Mouse (Mus musculus) forebrain, postnatal 0 days (tissue): ENCODE results near the gene Msx3. TPM values are rescaled to one million over a fixed set of nuclear protein-coding genes. Genes with fewer than 3 reads are reported as not detected.

Experiments
- ATAC-seq: fragments of 200-750 bp; cut with Nextera tagmentation; 2 replicates; pipeline ENCODE4 v1.8.0; 2017; ENCODE audit warnings: mild to moderate bottlenecking, moderate library complexity
- DNase-seq: peaks from one replicate; pipeline ENCODE4 v3.0.0-alpha.2; 2015
- H3K27ac ChIP-seq: fragments of 300-500 bp; sonication (generic); 2 replicates; pipeline ENCODE4 v1.5.1; 2014; ENCODE audit warnings: low read depth, mild to moderate bottlenecking, antibody characterized with exemption, low read length, moderate library complexity, mixed read lengths
- H3K27me3 ChIP-seq: fragments of 300-500 bp; sonication (generic); 2 replicates; pipeline ENCODE4 v1.6.1; 2014; ENCODE audit warnings: mild to moderate bottlenecking, low read length, mixed read lengths; ENCODE audit not compliant: insufficient read depth
- H3K36me3 ChIP-seq: fragments of 300-500 bp; sonication (generic); 2 replicates; pipeline ENCODE4 v1.6.1; 2014; ENCODE audit warnings: mild to moderate bottlenecking, moderate library complexity; ENCODE audit not compliant: insufficient read depth
- H3K4me1 ChIP-seq: fragments of 300-500 bp; sonication (generic); 2 replicates; pipeline ENCODE4 v1.6.1; 2014; ENCODE audit warnings: antibody characterized with exemption; ENCODE audit not compliant: insufficient read depth
- H3K4me2 ChIP-seq: fragments of 300-500 bp; sonication (generic); 2 replicates; pipeline ENCODE4 v1.6.1; 2014; ENCODE audit warnings: low read depth, mild to moderate bottlenecking, moderate library complexity
- H3K4me3 ChIP-seq: fragments of 300-500 bp; sonication (generic); 2 replicates; pipeline ENCODE4 v1.5.1; 2014; ENCODE audit warnings: low read depth, low read length, mixed read lengths
- H3K9ac ChIP-seq: fragments of 300-500 bp; sonication (generic); 2 replicates; pipeline ENCODE4 v1.6.1; 2014; ENCODE audit warnings: mild to moderate bottlenecking
- H3K9me3 ChIP-seq: fragments of 300-500 bp; sonication (generic); 2 replicates; pipeline ENCODE4 v1.6.1; 2016; ENCODE audit warnings: low read length
- CTCF ChIP-seq: sonication (generic); IDR thresholded peaks from 2 replicates; pipeline ENCODE4 v1.5.1; 2016; ENCODE audit warnings: antibody characterized with exemption, control low read depth, low read depth
- WGBS: fragments of 180-500 bp; shearing (Covaris S2); extraction: QIAGEN DNeasy Blood & Tissue Kit; methylation state at CpG from one replicate; pipeline ENCODE4 v1.1.7; 2014; 5-methylcytosine and 5-hydroxymethylcytosine counted together
- polyA plus RNA-seq: library from polyadenylated mRNA; unstranded; fragments of >200 nt; fragmentation: Nextera tagmentation; extraction: Ambion mirVana; gene quantifications from 2 replicates; pipeline ENCODE4 v1.2.1, GENCODE M21; 2015
- total RNA-seq: library from RNA; depleted of rRNA; stranded (reverse); fragments of >200 nt; gene quantifications from 2 replicates; pipeline ENCODE4 v1.2.3, GENCODE M21; 2014

Gene Msx3
- total and polyA plus RNA-seq, 2 experiments from 2014 or later, result 0.48 to 0.53 TPM

DNA sequence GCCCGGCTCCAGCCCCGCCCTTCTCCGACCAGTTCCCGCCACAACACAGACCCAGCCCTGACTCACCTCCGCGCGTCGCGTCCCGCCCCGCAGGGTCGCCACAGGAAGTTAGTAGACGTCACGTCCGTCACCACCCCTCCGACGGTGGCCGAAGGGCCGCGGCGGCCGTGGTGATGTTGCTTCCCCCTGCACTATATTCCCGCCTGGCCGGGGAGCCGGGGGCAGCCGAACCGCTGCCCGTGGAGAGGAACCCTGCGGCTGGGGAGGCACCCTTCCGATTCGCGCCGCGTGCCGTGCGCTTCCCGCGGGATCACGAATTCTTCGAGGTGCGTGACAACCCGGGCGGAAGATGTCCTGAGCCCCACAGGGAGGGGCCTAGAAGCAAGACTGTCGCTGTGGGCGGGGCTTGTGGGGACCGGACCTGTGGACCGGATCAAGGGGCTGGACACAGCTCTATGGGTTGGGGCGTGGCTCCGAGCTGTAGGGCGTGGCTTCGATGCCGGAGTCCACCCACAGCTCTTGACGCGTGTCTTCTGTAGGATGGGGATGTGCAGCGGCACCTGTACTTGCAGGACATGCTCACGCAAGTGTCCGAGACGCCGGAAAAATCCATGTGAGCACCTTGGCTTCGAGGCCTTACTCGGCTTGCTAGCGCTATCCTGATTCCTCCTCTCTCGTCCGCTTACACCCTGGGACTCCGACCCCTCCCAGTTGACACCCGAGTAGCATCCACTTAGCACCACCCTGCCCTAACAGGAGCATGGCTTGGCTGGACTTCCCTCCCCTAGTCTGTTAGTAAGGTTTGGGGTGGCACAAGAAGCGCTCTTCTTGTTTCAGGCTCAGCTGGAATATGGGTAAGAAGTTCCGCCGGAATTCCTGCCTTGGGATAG is 12.4 kb downstream of the Msx3 start, which contains the start of the genes Zfp511 and Tubgcp2:
Gene Zfp511 (plus strand): TSS at position 111 of the 890 bp plus-strand sequence.
Gene Tubgcp2 (minus strand): TSS at position 389 of the 890 bp plus-strand sequence.
- DNase-seq (peak; percentile 90), ATAC-seq (peak; percentile 97)
- Histone ChIP-seq H3K9ac (peak within 1 kb of the TSS; percentile 93), H3K36me3 (peaks cover 32% of the 10 kb centered on the region), H3K27ac (peak within 1 kb of the TSS; percentile 90), H3K4me1 (peaks cover 11% of the 10 kb centered on the region), H3K4me2 (peak within 1 kb of the TSS; percentile 89), H3K9me3 (no peaks in the 10 kb centered on the region), H3K27me3 (no peaks in the 10 kb centered on the region), H3K4me3 (peak within 1 kb of the TSS; percentile 89)
- 4% methylated on average over 69 of the region's 69 CpGs for WGBS
- no peak for TF ChIP-seq CTCF

DNA sequence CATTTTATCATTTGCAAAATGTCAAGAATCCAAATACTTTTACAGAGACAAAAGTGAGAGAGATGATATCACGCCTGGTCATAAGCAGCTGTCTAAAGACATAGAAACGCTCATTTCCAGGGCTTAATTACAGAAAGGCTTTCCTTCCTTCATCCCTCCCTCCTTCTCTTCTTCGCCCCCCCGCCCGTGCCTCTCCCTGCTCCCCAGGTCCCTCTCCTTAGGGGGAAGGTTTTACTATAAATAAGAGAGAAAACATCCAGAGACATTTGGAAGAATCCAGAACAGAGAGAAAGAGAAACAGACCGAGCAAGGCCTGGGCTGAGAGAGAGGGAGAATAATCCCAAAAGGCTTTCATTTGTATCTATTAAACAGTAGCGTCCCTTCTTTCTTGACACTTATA is 13.4 kb downstream of the Msx3 start:
- Histone ChIP-seq H3K36me3 (peaks cover 34% of the 10 kb centered on the region), H3K4me3 (peak overlapping the region; percentile 89), H3K27me3 (no peaks in the 10 kb centered on the region), H3K4me2 (peak overlapping the region; percentile 89), H3K9ac (peak overlapping the region; percentile 93), H3K4me1 (peaks cover 11% of the 10 kb centered on the region), H3K9me3 (no peaks in the 10 kb centered on the region), H3K27ac (peak overlapping the region; percentile 90)
- TF ChIP-seq CTCF, result no peak
- WGBS, result 19% methylated on average over 7 of the region's 7 CpGs
- DNase-seq, result no peak
- no peak for ATAC-seq

DNA sequence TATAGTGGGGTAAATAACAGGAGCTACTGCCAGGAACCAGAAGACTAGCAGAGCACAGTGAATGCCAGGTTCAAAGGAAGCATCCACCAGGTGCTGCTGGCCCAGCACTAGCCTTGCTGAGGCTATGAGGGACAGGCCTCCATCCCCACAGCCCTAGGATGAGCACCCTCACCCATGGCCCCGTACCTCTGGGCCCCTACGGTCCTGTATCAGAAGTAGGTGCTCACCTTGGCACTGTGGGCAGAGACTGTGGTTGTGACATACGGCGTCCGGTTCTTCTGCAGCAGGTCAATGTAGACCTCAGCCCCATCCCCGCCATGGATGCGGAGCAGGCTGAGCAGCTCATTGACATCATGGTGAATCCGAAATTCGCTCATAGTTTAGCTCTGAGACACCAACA is 15.5 kb downstream of the Msx3 start:
- H3K36me3 ChIP-seq, result peaks cover 49% of the 10 kb centered on the region
- H3K9ac ChIP-seq, result no peak overlapping the region
- no peak for TF ChIP-seq CTCF
- ATAC-seq (no peak), DNase-seq (no peak)
- H3K4me3 ChIP-seq, result no peak overlapping the region
- H3K27ac ChIP-seq, result no peak overlapping the region
- H3K27me3 ChIP-seq, result no peaks in the 10 kb centered on the region
- WGBS, result 99% methylated on average over 9 of the region's 9 CpGs
- H3K4me2 ChIP-seq, result no peak overlapping the region
- H3K9me3 ChIP-seq, result no peaks in the 10 kb centered on the region
- H3K4me1 ChIP-seq, result peaks cover 11% of the 10 kb centered on the region

DNA sequence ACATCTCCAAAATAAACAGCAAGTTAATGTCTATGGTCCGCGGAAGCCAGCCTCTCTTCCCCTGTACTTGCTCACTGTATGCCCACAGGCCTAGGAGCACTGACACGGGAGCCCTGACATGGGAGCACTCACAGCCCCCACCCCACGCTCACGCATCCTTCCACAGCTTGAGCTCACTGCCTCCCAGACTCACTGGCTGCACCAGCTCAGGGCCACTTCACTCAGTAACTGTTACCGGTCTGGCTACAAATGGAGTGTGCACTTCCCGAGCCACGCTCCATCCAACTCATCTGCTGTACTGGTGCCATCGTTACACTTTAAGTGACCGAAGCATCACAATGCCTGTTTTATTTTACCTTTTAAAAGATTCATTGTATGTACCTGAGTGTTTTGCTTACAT is 16.5 kb downstream of the Msx3 start:
- no peak overlapping the region for H3K9ac ChIP-seq

DNA sequence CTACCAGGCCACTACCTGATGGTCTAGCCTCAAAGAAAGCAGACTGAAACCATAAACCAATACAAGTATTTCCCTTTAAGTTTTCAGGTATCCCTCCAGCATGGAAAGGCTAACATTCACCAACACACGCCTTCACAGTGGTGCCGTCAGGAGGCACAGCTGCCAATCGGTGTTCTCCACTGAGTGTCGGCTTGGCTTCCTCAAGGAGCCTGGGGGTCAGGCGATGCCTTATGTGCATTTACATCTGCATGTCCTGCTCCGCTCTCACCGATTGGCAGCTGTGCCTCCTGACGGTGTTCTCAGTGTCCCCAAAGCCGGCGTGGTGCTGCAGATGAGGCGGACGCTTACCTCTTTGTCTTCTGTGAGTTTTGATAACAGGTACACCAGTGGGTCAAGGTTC is 17.1 kb downstream of the Msx3 start:
- Histone ChIP-seq H3K4me1 (peaks cover 8% of the 10 kb centered on the region; the same call in 1 of the 2 replicates), H3K27me3 (no peaks in the 10 kb centered on the region), H3K27ac (no peak overlapping the region), H3K9ac (no peak overlapping the region), H3K9me3 (no peaks in the 10 kb centered on the region), H3K4me3 (no peak overlapping the region), H3K36me3 (peaks cover 54% of the 10 kb centered on the region), H3K4me2 (no peak overlapping the region)
- ATAC-seq, result no peak
- WGBS, result 94% methylated on average over 12 of the region's 12 CpGs
- no peak for TF ChIP-seq CTCF
- no peak for DNase-seq

More for the DNA sequence above, 16.5 kb downstream of the Msx3 start:
- Histone ChIP-seq H3K36me3 (peaks cover 54% of the 10 kb centered on the region), H3K4me1 (peaks cover 11% of the 10 kb centered on the region), H3K4me3 (no peak overlapping the region), H3K27me3 (no peaks in the 10 kb centered on the region), H3K9me3 (no peaks in the 10 kb centered on the region), H3K4me2 (no peak overlapping the region), H3K27ac (no peak overlapping the region)
- WGBS, result 94% methylated on average over 10 of the region's 10 CpGs
- ATAC-seq, result no peak
- no peak for TF ChIP-seq CTCF
- DNase-seq, result no peak

DNA sequence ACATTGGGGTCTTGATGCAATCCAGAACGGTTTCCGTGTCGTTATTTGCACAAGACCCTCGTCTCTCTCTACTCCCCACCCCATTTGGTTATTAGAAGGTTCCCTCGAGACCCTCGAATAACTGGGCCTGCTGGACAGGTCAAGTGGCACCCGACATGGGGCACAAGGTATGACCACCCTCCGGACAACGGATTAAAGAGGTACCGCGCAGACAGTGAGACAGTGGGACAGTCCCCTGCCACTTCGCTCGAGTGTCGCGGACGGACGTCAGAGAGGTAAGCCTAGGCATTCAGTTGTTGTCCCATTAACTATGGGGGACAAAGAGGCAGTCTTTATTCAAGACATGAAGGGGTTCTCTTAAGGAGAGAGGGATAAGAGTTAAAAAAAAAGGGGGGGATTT is 37.6 kb downstream of the Msx3 start:
- Histone ChIP-seq H3K27ac (no peak overlapping the region), H3K27me3 (no peaks in the 10 kb centered on the region), H3K9ac (no peak overlapping the region), H3K9me3 (no peaks in the 10 kb centered on the region), H3K4me3 (no peak overlapping the region), H3K4me2 (no peak overlapping the region), H3K36me3 (peaks cover 15% of the 10 kb centered on the region), H3K4me1 (no peaks in the 10 kb centered on the region)
- WGBS, result 95% methylated on average over 17 of the region's 17 CpGs
- DNase-seq, result no peak
- TF ChIP-seq CTCF, result no peak
- no peak for ATAC-seq

DNA sequence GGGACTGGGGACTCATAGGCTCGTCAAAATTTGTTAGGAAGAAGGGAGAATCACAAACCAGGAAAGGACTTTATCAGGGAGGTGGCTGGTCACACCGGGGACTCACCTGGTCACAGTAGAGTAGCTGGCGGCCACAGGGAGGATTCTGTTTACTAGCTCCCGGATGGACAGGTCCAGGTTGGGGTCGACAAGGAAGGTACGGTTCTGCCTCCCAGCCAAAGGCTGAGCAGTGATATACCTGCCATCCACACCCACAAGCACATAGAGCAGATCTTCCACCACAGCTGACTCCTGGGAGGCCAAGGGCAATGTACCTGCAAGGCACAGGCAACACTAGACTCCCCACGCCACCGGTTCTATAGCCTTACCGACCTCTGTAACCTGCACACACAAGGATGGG is 41.1 kb downstream of the Msx3 start:
- Histone ChIP-seq H3K36me3 (peaks cover 37% of the 10 kb centered on the region), H3K9ac (no peak overlapping the region), H3K4me1 (no peaks in the 10 kb centered on the region), H3K4me2 (no peak overlapping the region), H3K27me3 (no peaks in the 10 kb centered on the region), H3K4me3 (no peak overlapping the region), H3K27ac (no peak overlapping the region), H3K9me3 (no peaks in the 10 kb centered on the region)
- 95% methylated on average over 9 of the region's 9 CpGs for WGBS
- ATAC-seq (no peak), DNase-seq (no peak)
- TF ChIP-seq CTCF, result no peak
